Mouse (Mus musculus) layer of hippocampus, adult 11-12 months (tissue): Measurements from ENCODE around the gene H2-K1.

ENCODE experiments used
- DNase-seq: peaks from one replicate; pipeline ENCODE4 v3.0.0; 2022; ENCODE audit warnings: low spot score

The H2-K1 gene

GRCm38 (mm10) chr17:33982136-33982535 is 18.0 kb downstream of the H2-K1 start:
- DNase-seq = peak; percentile 58

GRCm38 (mm10) chr17:33981192-33981909 is 18.8 kb downstream of the H2-K1 start:
- peak; percentile 95 for DNase-seq

GRCm38 (mm10) chr17:33980181-33981035 is 19.7 kb downstream of the H2-K1 start:
- no peak for DNase-seq

GRCm38 (mm10) chr17:33979512-33980050 is 20.6 kb downstream of the H2-K1 start:
- no peak for DNase-seq

GRCm38 (mm10) chr17:33978631-33979031 is 21.5 kb downstream of the H2-K1 start:
- DNase-seq = peak; percentile 75

GRCm38 (mm10) chr17:33977861-33978557 is 22.1 kb downstream of the H2-K1 start:
- DNase-seq = no peak

GRCm38 (mm10) chr17:33973572-33973971 is 26.6 kb downstream of the H2-K1 start:
- DNase-seq = no peak

GRCm38 (mm10) chr17:33972691-33973090 is 27.5 kb downstream of the H2-K1 start:
- no peak for DNase-seq

GRCm38 (mm10) chr17:33969394-33969793 is 30.8 kb downstream of the H2-K1 start:
- no peak for DNase-seq

GRCm38 (mm10) chr17:33968927-33969326 is 31.2 kb downstream of the H2-K1 start:
- DNase-seq = no peak

- peak; percentile 84 for DNase-seq
Observed at GRCm38 (mm10) chr17:33968489-33968888, 31.7 kb downstream of the H2-K1 start.

GRCm38 (mm10) chr17:33965846-33966550 is 34.1 kb downstream of the H2-K1 start:
- DNase-seq = no peak

- no peak for DNase-seq
Observed at GRCm38 (mm10) chr17:33965082-33965845, 34.9 kb downstream of the H2-K1 start.

- DNase-seq = peak; percentile 3
Observed at GRCm38 (mm10) chr17:33962876-33963275, 37.3 kb downstream of the H2-K1 start.

GRCm38 (mm10) chr17:33959948-33960347 is 40.2 kb downstream of the H2-K1 start:
- DNase-seq = peak; percentile 5

GRCm38 (mm10) chr17:33959135-33959534 is 41.0 kb downstream of the H2-K1 start:
- peak; percentile 3 for DNase-seq

- DNase-seq = peak; percentile 4
Observed at GRCm38 (mm10) chr17:33958451-33958850, 41.7 kb downstream of the H2-K1 start.

GRCm38 (mm10) chr17:33957493-33957892 is 42.7 kb downstream of the H2-K1 start:
- DNase-seq = no peak

- DNase-seq = peak; percentile 12
Observed at GRCm38 (mm10) chr17:33956336-33956735, 43.8 kb downstream of the H2-K1 start.

GRCm38 (mm10) chr17:33955555-33956214 is 44.5 kb downstream of the H2-K1 start, which contains the start of the genes Vps52 and Rps18:
TSS of gene Vps52 (plus strand) at chr17:33955812.
TSS of gene Rps18 (minus strand) at chr17:33956001.
- DNase-seq = peak; percentile 98
